Mouse (Mus musculus) heart, embryonic 13.5 days (tissue): Measurements from ENCODE around the gene Zbtb11. TPM values are rescaled to one million over a fixed set of nuclear protein-coding genes. Genes with fewer than 3 reads are reported as not detected.
"Not testable (repeated sequence)": the region's sequence is repeated elsewhere in the genome, so short reads cannot be mapped to it uniquely, and the experiment has no call there.

Experiments used
- ATAC-seq: fragments of 200-750 bp; cut with Nextera tagmentation; 2 replicates; pipeline ENCODE4 v1.8.0; 2017; ENCODE audit warnings: moderate TSS enrichment; ENCODE audit not compliant: insufficient number of reproducible peaks, low FRiP score, low TSS enrichment; ENCODE audit errors: extremely low read depth
- H3K27ac ChIP-seq: fragments of 300-500 bp; sonication (generic); replicated peaks from 2 replicates; pipeline ENCODE4 v1.5.1; 2015; ENCODE audit warnings: moderate library complexity, mild to moderate bottlenecking, inconsistent platforms
- H3K27me3 ChIP-seq: fragments of 300-500 bp; sonication (generic); replicated peaks from 2 replicates; pipeline ENCODE4 v1.6.1; 2015; ENCODE audit warnings: mild to moderate bottlenecking, inconsistent platforms
- H3K36me3 ChIP-seq: fragments of 300-500 bp; sonication (generic); 2 replicates; pipeline ENCODE4 v1.6.1; 2015; ENCODE audit warnings: mild to moderate bottlenecking, inconsistent platforms
- H3K4me1 ChIP-seq: fragments of 300-500 bp; sonication (generic); 2 replicates; pipeline ENCODE4 v1.6.1; 2015; ENCODE audit warnings: inconsistent platforms
- H3K4me2 ChIP-seq: fragments of 300-500 bp; sonication (generic); 2 replicates; pipeline ENCODE4 v1.6.1; 2015; ENCODE audit warnings: inconsistent platforms, mild to moderate bottlenecking, moderate library complexity
- H3K4me3 ChIP-seq: fragments of 300-500 bp; sonication (generic); 2 replicates; pipeline ENCODE4 v1.5.1; 2015; ENCODE audit warnings: moderate library complexity, mild to moderate bottlenecking, inconsistent platforms
- H3K9ac ChIP-seq: fragments of 300-500 bp; sonication (generic); 2 replicates; pipeline ENCODE4 v1.6.1; 2015; ENCODE audit warnings: inconsistent platforms, mild to moderate bottlenecking, moderate library complexity
- H3K9me3 ChIP-seq: fragments of 300-500 bp; sonication (generic); 2 replicates; pipeline ENCODE4 v1.6.1; 2016; ENCODE audit warnings: inconsistent platforms
- WGBS: fragments of 180-500 bp; shearing (Covaris S2); methylation state at CpG from one replicate; pipeline ENCODE4 v1.1.7; 2015; ENCODE audit warnings: mixed read lengths; 5-methylcytosine and 5-hydroxymethylcytosine counted together
- polyA plus RNA-seq: library from polyadenylated mRNA; unstranded; fragments of >200 nt; fragmentation: Nextera tagmentation; extraction: Ambion mirVana; gene quantifications from 2 replicates; pipeline ENCODE4 v1.2.1, GENCODE M21; 2015

Zbtb11 gene
- polyA plus RNA-seq, 1 experiment from 2014 or later = 10.7 TPM

DNA sequence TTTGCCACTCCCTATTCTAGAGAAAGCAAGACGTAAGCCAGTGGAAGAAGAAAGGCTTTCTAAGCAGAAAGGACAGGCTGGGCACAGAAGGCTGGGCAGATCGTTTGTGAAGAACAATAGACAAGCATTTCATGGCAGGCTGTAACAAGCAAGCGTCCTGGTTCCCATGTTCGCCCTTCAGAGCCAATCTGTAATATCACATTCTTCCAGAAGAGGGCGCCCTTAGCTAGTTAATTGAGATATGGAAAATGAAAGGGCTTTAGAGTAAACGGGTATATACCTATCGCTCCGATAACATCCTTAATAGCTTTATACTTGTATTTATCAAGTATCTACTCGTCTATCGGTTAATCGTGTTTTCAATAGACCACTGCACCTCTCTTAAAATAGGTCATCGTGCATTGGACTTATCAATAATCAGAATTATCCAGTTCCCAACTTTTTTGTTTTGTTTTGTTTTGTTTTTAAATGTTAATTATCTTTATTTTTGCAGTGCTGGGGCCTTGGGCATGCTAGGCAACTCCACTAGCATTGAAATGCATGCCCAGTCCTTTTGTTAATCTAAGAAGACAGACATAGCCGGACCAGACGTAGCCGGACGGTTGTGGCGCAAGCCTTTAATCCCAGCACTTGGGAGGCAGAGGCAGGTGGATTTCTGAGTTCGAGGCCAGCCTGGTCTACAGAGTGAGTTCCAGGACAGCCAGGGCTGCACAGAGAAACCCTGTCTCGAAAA, 22.6 kb upstream of the Zbtb11 start:
- no peak for ATAC-seq
- Histone ChIP-seq H3K9me3 (0 out of 2 replicates have a peak, but pooled peaks cover 3% of the 10 kb centered on the region), H3K27me3 (no peaks in the 10 kb centered on the region), H3K9ac (peak overlapping the region; percentile 33; the same call in 1 of the 2 replicates), H3K27ac (no peak overlapping the region), H3K36me3 (no peaks in the 10 kb centered on the region), H3K4me1 (no peaks in the 10 kb centered on the region), H3K4me2 (peak overlapping the region; percentile 57), H3K4me3 (peak overlapping the region; percentile 33)
- WGBS = 41% methylated on average over 19 of the region's 19 CpGs

DNA sequence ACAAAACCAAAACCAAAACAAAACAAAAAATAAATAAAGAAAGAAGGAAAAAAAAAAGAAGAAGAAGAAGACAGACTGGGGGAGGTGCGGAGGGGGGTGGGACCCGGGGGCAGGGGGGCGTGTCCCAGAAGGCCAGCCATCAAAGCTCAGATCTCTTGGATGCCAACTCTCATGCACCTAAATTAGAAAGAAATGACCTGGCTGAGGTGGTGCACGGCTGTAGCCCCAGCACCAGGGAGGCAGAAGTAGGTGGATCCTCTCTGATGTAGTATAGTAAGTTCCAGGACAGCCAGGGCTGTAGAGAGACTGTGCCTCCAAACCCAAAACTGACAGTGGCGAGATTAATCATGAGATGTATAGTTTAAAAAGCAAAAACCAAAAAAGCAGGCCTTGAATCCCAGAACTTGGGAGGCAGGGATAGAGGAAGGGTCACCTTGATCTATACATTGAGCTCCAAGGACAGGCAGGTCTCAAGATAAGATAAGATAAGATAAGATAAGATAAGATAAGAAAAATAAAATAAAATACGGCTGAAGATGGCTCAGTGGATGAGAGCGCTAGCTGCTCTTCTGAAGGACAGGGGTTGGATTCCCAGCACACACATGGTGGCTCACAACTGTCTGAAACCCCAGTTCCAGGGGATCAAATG, 21.9 kb upstream of the Zbtb11 start:
- Histone ChIP-seq H3K27me3 (no peaks in the 10 kb centered on the region), H3K36me3 (no peaks in the 10 kb centered on the region), H3K9ac (no peak overlapping the region), H3K27ac (no peak overlapping the region), H3K4me2 (no peak overlapping the region), H3K4me1 (no peaks in the 10 kb centered on the region), H3K4me3 (no peak overlapping the region), H3K9me3 (0 out of 2 replicates have a peak, but pooled peaks cover 3% of the 10 kb centered on the region)
- ATAC-seq = no peak
- 64% methylated on average over 7 of the region's 7 CpGs for whole genome bisulfite sequencing

GRCm38 (mm10) chr16:55952771-55953170, 20.9 kb upstream of the Zbtb11 start:
- no peak overlapping the region for H3K4me3 ChIP-seq
- 0 out of 2 replicates have a peak, but pooled peaks cover 3% of the 10 kb centered on the region for H3K9me3 ChIP-seq
- H3K27me3 ChIP-seq = no peaks in the 10 kb centered on the region
- no peaks in the 10 kb centered on the region for H3K36me3 ChIP-seq
- no peak overlapping the region for H3K27ac ChIP-seq
- no peaks in the 10 kb centered on the region for H3K4me1 ChIP-seq
- H3K9ac ChIP-seq = no peak overlapping the region
- no peak overlapping the region for H3K4me2 ChIP-seq
- ATAC-seq = no peak

DNA sequence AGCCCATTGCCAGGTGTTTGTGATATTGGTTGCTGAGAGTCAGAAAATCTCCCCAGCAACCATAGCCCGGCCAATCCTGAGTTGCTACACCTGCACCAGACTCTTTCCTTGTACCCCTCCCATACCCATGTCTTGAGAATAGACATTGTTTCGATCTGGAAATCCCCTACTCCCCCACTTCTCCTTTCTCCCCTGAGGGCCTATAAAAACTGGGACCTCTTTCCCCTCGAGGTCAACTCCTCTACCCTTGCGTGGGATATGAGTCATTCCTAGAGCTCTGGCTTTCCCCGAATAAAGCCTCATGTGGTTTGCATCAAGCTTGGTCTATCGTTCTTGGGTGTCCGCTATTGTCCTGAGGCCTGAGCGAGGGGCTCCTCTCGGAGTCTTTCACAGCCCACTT, 19.5 kb upstream of the Zbtb11 start:
- WGBS = 87% methylated on average over 9 of the region's 9 CpGs
- H3K27me3 ChIP-seq, H3K4me1 ChIP-seq, H3K9ac ChIP-seq, H3K27ac ChIP-seq, H3K4me3 ChIP-seq, ATAC-seq, H3K36me3 ChIP-seq, H3K9me3 ChIP-seq, H3K4me2 ChIP-seq: not testable (repeated sequence)

GRCm38 (mm10) chr16:55963068-55963467, 10.6 kb upstream of the Zbtb11 start:
- H3K4me3 ChIP-seq, H3K27me3 ChIP-seq, H3K27ac ChIP-seq, H3K4me2 ChIP-seq, ATAC-seq, H3K9ac ChIP-seq, H3K36me3 ChIP-seq, H3K4me1 ChIP-seq, H3K9me3 ChIP-seq: not testable (repeated sequence)
- WGBS = 83% methylated on average over 6 of the region's 11 CpGs

DNA sequence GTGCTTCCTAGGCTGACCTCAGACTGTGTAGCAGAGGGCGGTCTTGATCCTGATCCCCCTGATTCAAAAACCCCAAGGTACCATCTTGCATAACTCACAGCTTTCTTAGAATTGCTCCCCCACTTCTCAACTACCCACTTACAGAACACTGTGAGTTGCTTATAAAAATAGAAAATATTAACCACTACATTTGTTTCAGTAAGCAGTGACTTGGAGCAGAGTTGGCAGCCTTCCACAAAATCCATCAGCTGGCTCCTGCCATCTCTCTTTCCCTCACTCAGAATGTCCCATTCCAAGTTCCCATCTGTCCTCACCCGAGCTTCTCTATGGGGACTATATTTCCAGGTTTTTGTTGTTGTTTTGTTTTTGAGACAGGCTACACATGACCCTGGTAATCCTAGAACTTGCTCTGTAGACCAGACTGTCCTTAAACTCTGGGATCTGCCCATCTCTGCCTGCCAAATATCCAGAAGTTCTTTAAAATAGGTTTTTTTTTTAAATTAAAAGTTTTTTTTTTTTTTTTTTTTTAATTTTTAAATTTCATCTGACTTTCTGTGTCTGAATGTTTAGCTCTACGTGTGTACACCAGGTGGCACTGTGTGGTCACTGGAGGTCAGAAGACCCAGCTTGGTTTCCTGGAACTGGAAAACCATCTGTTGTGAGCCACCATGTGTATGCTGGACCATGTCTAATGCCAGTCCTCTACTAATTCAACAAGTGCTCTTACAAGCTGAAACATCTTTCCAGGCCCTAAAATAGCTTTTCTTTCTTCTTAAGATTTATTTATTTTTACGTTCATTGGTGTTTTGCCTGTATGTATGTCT, 9.3 kb upstream of the Zbtb11 start:
- Histone ChIP-seq H3K27ac (no peak overlapping the region), H3K4me3 (no peak overlapping the region), H3K9ac (no peak overlapping the region), H3K4me2 (no peak overlapping the region), H3K9me3 (no peaks in the 10 kb centered on the region), H3K4me1 (peaks cover 19% of the 10 kb centered on the region), H3K27me3 (no peaks in the 10 kb centered on the region), H3K36me3 (peaks cover 14% of the 10 kb centered on the region)
- no peak for ATAC-seq
- WGBS = 56% methylated on average over 4 of the region's 4 CpGs

- ATAC-seq = peak; percentile 80
- Histone ChIP-seq H3K36me3 (peaks cover 35% of the 10 kb centered on the region), H3K27me3 (no peaks in the 10 kb centered on the region), H3K9ac (peak within 1 kb of the TSS; percentile 97), H3K9me3 (no peaks in the 10 kb centered on the region), H3K4me2 (peak within 1 kb of the TSS; percentile 85), H3K4me1 (peaks cover 31% of the 10 kb centered on the region), H3K4me3 (peak within 1 kb of the TSS; percentile 88), H3K27ac (peak within 1 kb of the TSS; percentile 92)
- under 1% methylated on average over 42 of the region's 42 CpGs for WGBS
These were observed 7.3 kb upstream of the Zbtb11 start, which contains the start of gene Rpl24 for GRCm38 (mm10) chr16:55966212-55966871. Gene Rpl24 (plus strand): TSS chr16:55966275.

DNA sequence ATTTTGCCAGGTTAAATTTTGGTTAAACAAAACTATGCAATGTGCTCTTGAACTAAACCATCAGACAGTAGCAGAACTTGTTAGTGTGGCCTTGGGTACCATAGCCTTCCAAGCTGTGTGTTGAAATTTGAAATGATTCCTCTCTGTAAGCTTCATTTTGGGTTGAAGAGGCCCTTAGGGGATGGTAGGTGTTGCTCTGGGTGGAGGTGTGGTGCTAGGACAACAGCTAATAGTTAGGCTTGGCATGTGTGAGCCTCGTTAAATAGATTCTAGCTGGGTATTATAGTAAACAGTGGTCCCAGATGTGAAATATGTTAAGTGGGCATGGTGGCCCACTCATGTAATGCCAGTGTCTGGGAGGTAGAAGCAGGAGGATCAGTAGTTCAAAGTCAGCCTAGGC, 6.5 kb upstream of the Zbtb11 start:
- peak overlapping the region; percentile 92 for H3K27ac ChIP-seq
- peaks cover 34% of the 10 kb centered on the region for H3K4me1 ChIP-seq
- no peaks in the 10 kb centered on the region for H3K9me3 ChIP-seq
- H3K9ac ChIP-seq = peak overlapping the region; percentile 97
- peak overlapping the region; percentile 88 for H3K4me3 ChIP-seq
- H3K4me2 ChIP-seq = peak overlapping the region; percentile 85
- 29% methylated on average over 1 of the region's 1 CpGs for WGBS
- peaks cover 43% of the 10 kb centered on the region for H3K36me3 ChIP-seq
- H3K27me3 ChIP-seq = no peaks in the 10 kb centered on the region
- ATAC-seq = no peak

GRCm38 (mm10) chr16:55969147-55969546, 4.5 kb upstream of the Zbtb11 start:
- no peak overlapping the region for H3K9ac ChIP-seq
- H3K4me2 ChIP-seq = no peak overlapping the region
- H3K4me3 ChIP-seq = no peak overlapping the region

DNA sequence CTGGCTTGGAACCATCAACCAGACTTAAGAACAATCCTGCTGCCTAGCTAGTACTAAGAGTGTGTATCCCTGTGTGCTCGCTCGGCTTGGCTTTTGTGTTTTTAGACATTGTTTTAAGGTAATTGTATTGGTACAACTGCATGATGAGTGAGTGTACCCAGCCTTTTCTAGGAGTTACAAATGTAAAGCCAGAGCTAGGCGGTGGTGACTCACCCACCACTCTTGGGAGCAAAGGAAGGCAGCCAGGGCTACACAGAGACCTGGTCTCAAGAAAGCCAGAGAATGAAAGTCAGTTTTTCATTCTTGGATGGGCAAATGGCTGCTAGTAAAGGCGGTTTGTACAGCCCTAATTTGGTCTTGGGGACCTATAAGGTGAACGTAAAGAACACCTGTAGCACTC, 3.3 kb upstream of the Zbtb11 start:
- 90% methylated on average over 5 of the region's 5 CpGs for WGBS
- ATAC-seq = no peak
- H3K4me3 ChIP-seq = no peak overlapping the region
- H3K9ac ChIP-seq = no peak overlapping the region
- no peaks in the 10 kb centered on the region for H3K27me3 ChIP-seq
- peaks cover 47% of the 10 kb centered on the region for H3K4me1 ChIP-seq
- H3K36me3 ChIP-seq = peaks cover 49% of the 10 kb centered on the region
- no peak overlapping the region for H3K4me2 ChIP-seq
- no peak overlapping the region for H3K27ac ChIP-seq
- H3K9me3 ChIP-seq = no peaks in the 10 kb centered on the region

More at GRCm38 (mm10) chr16:55969147-55969546, 4.5 kb upstream of the Zbtb11 start:
- Histone ChIP-seq H3K27me3 (no peaks in the 10 kb centered on the region), H3K4me1 (peaks cover 42% of the 10 kb centered on the region), H3K36me3 (peaks cover 49% of the 10 kb centered on the region), H3K9me3 (no peaks in the 10 kb centered on the region), H3K27ac (no peak overlapping the region)
- ATAC-seq = no peak
- WGBS = 84% methylated on average over 3 of the region's 3 CpGs
